Mouse (Mus musculus): ENCODE data around the gene Ankrd55.

Gene Ankrd55

DNA sequence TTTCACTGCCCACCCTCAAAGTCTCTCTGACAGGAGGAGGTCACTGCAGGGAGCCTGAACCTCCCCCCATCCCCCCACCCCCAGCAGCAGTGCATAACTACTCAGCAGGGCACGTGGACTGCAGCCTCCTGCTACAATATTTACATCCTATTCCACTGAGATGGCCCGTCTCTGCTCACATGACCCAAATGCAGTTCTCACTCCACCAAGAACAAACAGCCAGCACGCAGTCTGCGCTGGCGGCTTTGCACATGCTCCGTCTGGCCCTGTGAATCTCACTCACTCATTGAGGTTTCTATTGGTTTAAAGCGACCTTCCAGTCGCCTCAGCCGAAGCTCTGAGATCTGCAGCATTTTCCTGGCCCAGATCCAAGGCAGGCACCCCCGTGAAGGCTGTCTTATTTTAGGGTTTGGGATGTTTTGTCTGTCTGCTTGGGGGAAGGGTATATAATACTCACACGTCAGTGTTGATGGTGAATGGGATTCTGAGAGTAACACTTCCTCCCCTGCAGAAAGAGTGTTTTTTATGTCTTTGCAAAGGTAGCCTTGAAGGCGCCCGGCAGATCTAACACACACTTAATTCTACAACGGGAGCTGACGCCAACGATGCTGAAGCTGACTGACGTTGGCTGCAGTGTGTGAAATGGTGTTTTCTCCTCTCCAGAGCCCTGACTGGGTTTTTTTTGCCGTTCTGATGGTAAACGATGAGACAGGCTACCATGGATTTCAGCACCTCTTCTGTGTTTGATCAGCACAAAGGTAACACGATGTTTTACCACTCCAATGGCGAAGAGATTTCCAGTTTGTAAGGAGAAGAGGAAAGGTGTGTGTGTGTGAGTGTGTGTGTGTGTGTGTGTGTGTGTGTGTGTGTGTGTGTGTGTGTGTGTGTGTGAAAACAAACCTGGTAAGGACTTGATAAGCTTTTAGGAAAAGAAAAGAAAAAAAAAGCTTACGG is at the start of gene Ankrd55:
Gene Ankrd55, plus strand, starts transcription at position 227 of the 954 bp plus-strand sequence.
- DNase-seq (ENCODE audit: low read depth, low spot score) = peak; percentile 50

DNA sequence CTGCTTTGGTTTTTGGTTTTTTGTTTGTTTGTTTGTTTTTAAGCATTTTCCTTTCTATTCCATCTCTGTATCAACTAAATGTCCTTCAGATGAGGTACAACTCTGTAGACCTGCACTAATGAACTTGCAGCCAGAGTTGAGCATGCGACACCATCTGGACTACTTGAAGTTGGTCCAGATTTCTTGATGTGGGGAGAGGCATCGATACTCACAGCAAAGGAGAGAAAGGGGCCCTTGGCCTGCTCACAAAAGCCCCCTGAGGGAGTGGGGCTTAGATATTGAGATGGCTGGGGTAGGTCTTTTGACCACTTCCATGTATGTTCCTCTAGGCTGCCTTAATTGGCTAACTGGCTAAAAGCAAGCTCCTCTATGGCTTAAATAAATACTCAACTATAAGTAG is 49.0 kb upstream of the Ankrd55 start:
- DNase-seq (ENCODE audit: low read depth, low spot score) = no peak

GRCm38 (mm10) chr13:112241431-112241830 is 46.8 kb upstream of the Ankrd55 start:
- no peak for DNase-seq (ENCODE audit: low read depth, low spot score)

DNA sequence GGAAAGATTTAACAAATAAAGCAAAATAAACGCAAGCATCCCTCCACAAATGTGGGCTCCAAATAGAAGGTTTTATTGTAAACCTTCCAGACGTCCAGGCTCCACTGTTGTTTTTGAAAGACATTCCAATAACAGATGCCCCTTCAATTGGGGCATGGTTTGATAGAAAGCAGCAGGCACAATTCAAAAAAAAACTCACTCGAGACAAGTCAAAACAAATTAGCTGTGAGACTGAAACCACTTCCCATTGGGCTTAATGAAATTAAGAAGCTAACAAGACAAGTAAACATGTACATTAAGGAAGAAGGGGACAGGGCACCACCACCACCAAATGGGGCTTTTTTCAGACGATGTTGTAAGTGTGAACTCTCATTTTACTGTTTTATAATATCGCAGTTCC is 43.1 kb upstream of the Ankrd55 start:
- no peak for DNase-seq (ENCODE audit: low read depth, low spot score)

GRCm38 (mm10) chr13:112251433-112251832 is 36.8 kb upstream of the Ankrd55 start:
- DNase-seq (ENCODE audit: low read depth, low spot score) = no peak

DNA sequence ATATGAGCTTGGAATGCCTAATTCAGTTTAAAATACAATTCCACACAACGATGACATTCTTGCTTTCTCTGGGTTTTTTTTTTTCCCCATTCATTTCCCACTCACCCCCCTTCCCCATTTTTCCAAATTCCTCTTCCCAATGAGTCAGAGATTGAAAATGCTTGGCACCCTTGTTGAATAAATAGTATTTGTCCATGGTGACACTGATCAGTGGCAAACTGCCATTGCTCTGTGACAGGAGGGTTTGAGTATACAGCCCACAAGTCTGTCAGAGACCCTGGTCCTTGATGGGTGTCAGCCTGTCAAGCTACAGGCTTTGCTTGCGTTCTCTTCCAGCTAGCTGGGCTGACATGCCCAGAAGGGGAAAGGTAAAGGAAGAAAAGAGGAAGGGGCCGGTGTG is 36.2 kb upstream of the Ankrd55 start:
- no peak for DNase-seq (ENCODE audit: low read depth, low spot score)

DNA sequence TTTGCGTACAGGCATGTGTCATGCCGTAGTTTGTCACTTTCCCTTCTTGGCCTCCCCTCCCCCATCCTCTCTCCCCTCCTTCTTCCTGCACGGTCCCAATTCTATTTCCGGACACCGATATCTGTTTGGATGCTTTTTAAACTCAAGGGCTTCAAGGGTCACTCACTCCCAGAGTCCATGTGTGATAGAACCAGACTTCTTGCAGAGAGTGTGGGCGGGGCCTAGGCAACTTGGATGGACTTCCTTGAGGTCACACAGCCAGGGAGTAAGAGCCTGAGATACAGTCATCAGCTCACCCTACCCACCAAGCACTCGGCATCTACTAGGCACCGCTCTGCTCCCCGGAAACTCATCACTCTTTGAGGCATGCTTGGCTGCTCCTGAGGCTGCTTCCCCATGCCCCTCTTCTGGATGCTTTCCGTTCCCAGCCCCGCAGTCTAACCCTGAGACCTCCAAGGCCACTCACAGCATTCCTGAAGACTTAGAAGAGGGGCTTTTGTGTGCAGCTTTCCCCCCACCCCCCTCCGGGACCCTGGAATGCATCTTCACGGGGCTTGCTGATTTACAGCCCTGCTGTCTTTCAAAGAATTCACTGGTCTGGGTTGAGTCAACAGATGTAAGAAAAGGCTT is 35.1 kb upstream of the Ankrd55 start:
- DNase-seq (ENCODE audit: low read depth, low spot score) = no peak

GRCm38 (mm10) chr13:112254116-112254515 is 34.1 kb upstream of the Ankrd55 start:
- DNase-seq (ENCODE audit: low read depth, low spot score) = no peak

- no peak for DNase-seq (ENCODE audit: low read depth, low spot score)
These were observed 32.4 kb upstream of the Ankrd55 start for GRCm38 (mm10) chr13:112255862-112256261.

- no peak for DNase-seq (ENCODE audit: low read depth, low spot score)
These were observed 29.8 kb upstream of the Ankrd55 start for GRCm38 (mm10) chr13:112258478-112258877.

- DNase-seq (ENCODE audit: low read depth, low spot score) = peak; percentile 46
These were observed 28.9 kb upstream of the Ankrd55 start for GRCm38 (mm10) chr13:112259398-112259797.

GRCm38 (mm10) chr13:112264666-112265065 is 23.6 kb upstream of the Ankrd55 start:
- DNase-seq (ENCODE audit: low read depth, low spot score) = no peak

GRCm38 (mm10) chr13:112271901-112272537 is 16.2 kb upstream of the Ankrd55 start:
- no peak for DNase-seq (ENCODE audit: low read depth, low spot score)

DNA sequence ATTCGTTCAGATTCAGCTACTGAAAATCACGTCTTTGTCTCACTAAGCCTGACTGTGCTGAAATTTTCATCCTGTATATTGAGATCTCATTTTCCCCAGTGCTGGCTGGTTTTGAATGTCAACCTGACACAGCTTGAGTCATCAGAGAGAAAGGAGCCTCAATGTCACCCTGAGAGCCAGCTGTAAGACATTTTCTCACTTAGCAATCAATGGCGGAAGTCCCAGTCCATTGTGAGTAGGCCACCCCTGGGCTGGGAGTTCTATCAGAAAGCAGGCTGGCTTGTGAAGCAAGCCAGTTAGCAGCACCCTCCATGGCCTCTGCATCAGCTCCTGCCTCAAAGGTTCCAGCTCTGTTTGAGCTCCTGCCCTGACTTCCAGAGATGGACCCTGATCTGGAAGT is 13.6 kb upstream of the Ankrd55 start:
- no peak for DNase-seq (ENCODE audit: low read depth, low spot score)

- DNase-seq (ENCODE audit: low read depth, low spot score) = no peak
These were observed 12.3 kb upstream of the Ankrd55 start for GRCm38 (mm10) chr13:112275951-112276350.

DNA sequence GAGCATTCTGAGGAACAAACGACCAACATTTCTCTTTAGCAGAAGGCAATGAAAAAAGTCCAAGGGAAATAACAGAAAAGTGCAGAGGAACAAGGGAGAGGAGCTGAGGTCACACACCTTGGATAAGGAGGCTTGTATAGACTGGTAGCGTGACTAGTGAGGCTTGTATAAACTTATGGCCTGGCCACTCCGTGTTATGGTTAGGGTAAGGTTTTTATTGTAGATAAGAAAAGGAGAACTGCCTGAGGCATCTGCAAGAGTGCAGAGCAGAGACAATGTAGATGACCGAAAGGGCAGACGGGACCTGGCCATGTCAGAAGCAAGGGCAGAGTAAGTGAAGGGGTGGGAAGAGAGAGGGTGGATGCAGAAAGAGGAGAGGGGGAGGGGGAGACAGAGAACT is 10.7 kb upstream of the Ankrd55 start:
- DNase-seq (ENCODE audit: low read depth, low spot score) = no peak

GRCm38 (mm10) chr13:112278251-112278650 is 10.0 kb upstream of the Ankrd55 start:
- DNase-seq (ENCODE audit: low read depth, low spot score) = no peak

DNA sequence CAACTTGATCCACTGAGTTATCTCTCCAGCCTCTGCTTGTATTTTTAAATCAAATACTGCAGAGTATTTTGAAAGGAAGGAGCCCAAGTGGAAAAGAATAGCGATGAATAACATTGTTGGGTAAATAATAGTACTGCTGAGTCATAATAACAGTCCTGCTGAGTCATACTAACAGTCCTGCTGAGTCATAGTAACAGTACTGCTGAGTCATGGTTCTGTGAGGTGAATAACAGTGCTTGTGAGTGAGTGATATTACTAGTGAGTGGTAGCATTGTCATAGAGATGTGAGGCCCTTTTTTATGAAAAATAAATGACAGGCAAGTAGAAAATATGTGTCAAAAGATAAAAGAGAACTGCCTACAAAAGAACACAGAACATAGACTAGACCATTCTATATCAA is 1.1 kb upstream of the Ankrd55 start:
- DNase-seq (ENCODE audit: low read depth, low spot score) = no peak

DNA sequence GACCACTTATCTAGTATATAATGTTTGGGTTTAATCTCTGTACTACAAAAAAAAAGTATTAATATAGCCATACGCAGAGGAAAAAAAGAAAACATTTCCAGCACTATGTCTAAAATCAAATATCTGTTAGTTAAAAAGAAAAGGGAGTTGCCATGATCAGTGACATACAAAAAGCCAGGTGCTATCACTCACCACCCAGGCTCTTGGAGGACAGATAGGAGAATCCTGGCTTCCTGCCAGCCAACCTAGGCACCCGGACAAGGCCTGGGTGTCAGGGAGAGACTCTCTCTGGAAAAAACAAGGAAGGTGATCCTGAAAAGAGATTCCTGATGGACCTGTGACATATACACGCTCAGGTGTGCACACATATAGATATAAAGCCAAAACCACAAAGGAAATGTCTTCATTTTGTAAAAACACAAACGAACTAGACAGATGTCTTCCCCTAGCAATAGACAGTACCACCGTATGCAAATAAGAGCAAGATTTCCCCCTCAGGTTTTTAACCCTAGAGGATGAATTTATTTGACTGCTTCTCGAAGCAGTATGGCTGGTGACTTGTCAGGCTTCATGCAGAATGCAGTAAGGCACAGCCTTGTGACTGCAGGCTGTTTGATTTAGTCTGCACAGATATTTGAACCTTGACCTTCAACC is 553 bp upstream of the Ankrd55 start:
- no peak for DNase-seq (ENCODE audit: low read depth, low spot score)

DNA sequence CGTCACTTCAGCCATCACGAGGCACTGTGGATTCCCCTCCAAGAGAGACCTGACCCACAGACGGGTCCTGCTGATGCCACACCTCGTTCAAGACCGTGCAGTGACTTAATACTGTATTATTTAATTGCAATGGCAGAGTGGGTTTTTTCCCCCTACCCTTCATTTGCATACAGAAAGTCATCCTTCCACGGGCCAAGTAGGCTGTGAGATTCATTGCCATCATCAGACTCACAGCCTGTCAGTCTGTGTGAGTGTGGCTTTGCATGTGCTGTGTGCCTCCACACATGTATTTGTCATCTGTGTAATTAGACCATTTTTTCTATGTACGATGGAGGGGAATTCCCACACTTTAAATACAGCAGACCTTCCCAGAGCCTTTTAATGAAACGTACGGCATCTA is 1.1 kb downstream of the Ankrd55 start:
- no peak for DNase-seq (ENCODE audit: low read depth, low spot score)

DNA sequence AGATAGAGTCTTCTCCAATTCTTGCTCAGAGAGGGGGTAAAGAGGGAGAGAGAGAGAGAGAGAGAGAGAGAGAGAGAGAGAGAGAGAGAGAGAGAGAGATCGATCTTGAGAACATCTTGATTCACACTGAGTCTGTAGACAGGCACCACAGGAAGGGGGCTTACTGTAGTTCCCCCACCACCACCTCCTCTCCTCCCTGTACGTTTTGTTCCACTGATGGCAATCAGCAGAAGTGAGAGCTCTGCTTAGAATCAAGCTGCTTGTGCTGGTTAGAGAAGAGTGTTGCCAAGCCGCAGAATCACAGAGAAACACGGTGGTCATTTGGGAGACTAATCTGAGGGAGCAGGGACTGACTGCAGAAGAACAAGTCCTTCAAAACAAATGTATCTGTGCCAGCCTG is 1.7 kb downstream of the Ankrd55 start:
- DNase-seq (ENCODE audit: low read depth, low spot score) = no peak

DNA sequence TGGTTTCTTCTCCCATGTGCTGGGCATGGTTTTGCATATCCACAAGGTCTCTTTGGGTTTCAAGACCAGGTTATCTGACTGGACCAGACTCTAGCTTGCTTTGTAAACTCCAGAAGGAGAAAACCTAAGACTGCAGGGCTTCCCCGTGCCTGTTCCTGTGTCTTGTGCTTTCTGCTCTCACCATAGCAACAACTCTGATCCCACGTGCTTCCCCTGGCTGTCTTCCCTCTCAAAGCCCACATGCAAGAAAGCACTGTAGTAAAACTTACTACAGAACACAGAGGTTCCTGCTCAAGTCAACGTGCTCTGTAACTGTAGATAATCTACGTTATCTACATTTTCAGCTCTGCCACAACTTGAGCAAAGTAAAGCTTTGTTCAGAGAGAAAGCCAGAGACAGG is 4.2 kb downstream of the Ankrd55 start:
- no peak for DNase-seq (ENCODE audit: low read depth, low spot score)

Measured in brain, embryonic 18.5 days (tissue).